Mouse (Mus musculus): Measurements from ENCODE around the gene Txndc17. TPM values are rescaled to one million over a fixed set of nuclear protein-coding genes. Genes with fewer than 3 reads are reported as not detected.

Gene Txndc17
- total RNA-seq, 2 experiments from 2014 or later = 40.3 to 46.9 TPM

GRCm38 (mm10) chr11:72223414-72223813 is 16.1 kb downstream of the Txndc17 start:
- no peak for DNase-seq

- peak; percentile 63 to 87 for DNase-seq
Observed at GRCm38 (mm10) chr11:72224865-72225264, 17.5 kb downstream of the Txndc17 start.

- no peak for DNase-seq
Observed at GRCm38 (mm10) chr11:72226020-72226791, 18.9 kb downstream of the Txndc17 start.

- DNase-seq = no peak
Observed at GRCm38 (mm10) chr11:72226901-72227300, 19.6 kb downstream of the Txndc17 start.

GRCm38 (mm10) chr11:72228513-72228912 is 21.2 kb downstream of the Txndc17 start:
- DNase-seq = no peak

- no peak for DNase-seq
Observed at GRCm38 (mm10) chr11:72232068-72232467, 24.7 kb downstream of the Txndc17 start.

- no peak for DNase-seq
Observed at GRCm38 (mm10) chr11:72232991-72233390, 25.6 kb downstream of the Txndc17 start.

- no peak for DNase-seq
Observed at GRCm38 (mm10) chr11:72234013-72234412, 26.7 kb downstream of the Txndc17 start.

GRCm38 (mm10) chr11:72240062-72240860 is 32.9 kb downstream of the Txndc17 start:
- DNase-seq = no peak

- DNase-seq = no peak
Observed at GRCm38 (mm10) chr11:72245196-72245753, 37.9 kb downstream of the Txndc17 start.

GRCm38 (mm10) chr11:72255629-72256028 is 48.3 kb downstream of the Txndc17 start:
- DNase-seq = no peak

GRCm38 (mm10) chr11:72256441-72256840 is 49.1 kb downstream of the Txndc17 start:
- no peak for DNase-seq

Other genes with a start within 250 kb of the Txndc17 start
- gene Aipl1, start 170.0 kb upstream of the Txndc17 start, total RNA-seq (2021) = not detected
- under 1 TPM; 0.33 to 0.74 TPM for gene Pimreg, start 165.5 kb upstream of the Txndc17 start, total RNA-seq (2021)
- 1 to 10 TPM; 1.1 to 1.3 TPM for gene Pitpnm3, start 71.8 kb upstream of the Txndc17 start, total RNA-seq (2021)
- gene Gm43951, start 707 bp upstream of the Txndc17 start, total RNA-seq (2021) = under 1 TPM; 0.13 to 0.15 TPM
- 1 to 10 TPM; 1.9 to 2.4 TPM for gene 4933427D14Rik, start 88 bp upstream of the Txndc17 start, total RNA-seq (2021)
- 10 to 100 TPM; 10.4 to 10.7 TPM for gene Med31, start 8.0 kb downstream of the Txndc17 start, total RNA-seq (2021)
- not detected for gene Slc13a5, start 59.7 kb downstream of the Txndc17 start, total RNA-seq (2021)
- gene Xaf1, start 94.1 kb downstream of the Txndc17 start, total RNA-seq (2021) = 10 to 100 TPM in 1 of 2 experiments, 1 to 10 TPM in 1; 9.5 to 10.5 TPM
- not detected for gene Fbxo39, start 106.9 kb downstream of the Txndc17 start, total RNA-seq (2021)
- under 1 TPM in 1 of 2 experiments, not detected in 1; 0.75 TPM for gene Tekt1, start 154.9 kb downstream of the Txndc17 start, total RNA-seq (2021)
- gene Smtnl2, start 204.2 kb downstream of the Txndc17 start, total RNA-seq (2021) = 10 to 100 TPM in 1 of 2 experiments, 1 to 10 TPM in 1; 9.4 to 11.3 TPM
- not detected for gene Ggt6, start 228.0 kb downstream of the Txndc17 start, total RNA-seq (2021)
- 10 to 100 TPM; 43.1 to 47.5 TPM for gene Mybbp1a, start 233.8 kb downstream of the Txndc17 start, total RNA-seq (2021)